Comparison of ENCODE assay signal across 11 mouse cellular contexts in genomic region chr17:26385252-26386130, GRCm38 (mm10). TPM values are rescaled to one million over a fixed set of nuclear protein-coding genes. Genes with fewer than 3 reads are reported as not detected.
DNase-seq lines count a peak whose midpoint lies in the region; ATAC-seq and TF ChIP-seq lines count a peak whose summit lies in the region.
"Had no signal": no experiment of that assay in that cellular context is flagged by ENCODE, and none has a peak within 500 bp of the region (broad histone marks: within the 10 kb centered on the region; RNA-seq: fewer than 3 reads in every experiment).

No protein-coding gene starts in this region.

- H3K4me3 ChIP-seq in lung, adult 2 months (replicated peaks; ENCODE audit: extremely low read depth, low read depth, low read length): no peak overlapping the region
- no peak overlapping the region for H3K4me3 ChIP-seq in forebrain, embryonic 12.5 days (replicated peaks)
- H3K4me3 ChIP-seq: erythroblast, embryonic 14.5 days; limb, embryonic 13.5 days had no signal

- no peak overlapping the region for H3K9ac ChIP-seq in forebrain, embryonic 12.5 days
- H3K9ac ChIP-seq: limb, embryonic 13.5 days had no signal

- no peak for TF ChIP-seq CTCF in lung, adult 2 months (IDR thresholded peaks at IDR 0.05; ENCODE audit: insufficient read depth, low read length)

- intact Hi-C loops in heart, postnatal 25 days (cut with DNase I): loop anchor here (2.0 kb wide), 1 partner anchor 29 kb away; the partner anchor contains the start of gene Neurl1b
- intact Hi-C loops in left cerebral cortex, postnatal 4 days (cut with DNase I): no loop called here

- H3K9me3 ChIP-seq in forebrain, embryonic 12.5 days: no peaks in the 10 kb centered on the region
- H3K9me3 ChIP-seq: limb, embryonic 13.5 days had no signal

- H3K4me1 ChIP-seq in lung, adult 2 months (ENCODE audit: control insufficient read depth, insufficient read depth, low read length): peaks cover 21% of the 10 kb centered on the region
- H3K4me1 ChIP-seq in forebrain, embryonic 12.5 days: peaks cover 14% of the 10 kb centered on the region

- H3K27me3 ChIP-seq in forebrain, embryonic 12.5 days: peaks cover 6% of the 10 kb centered on the region; the same call in 1 of the 2 replicates
- H3K27me3 ChIP-seq: limb, embryonic 13.5 days had no signal

- TF ChIP-seq POLR2A in lung, adult 2 months (IDR thresholded peaks at IDR 0.05; ENCODE audit: borderline replicate concordance, extremely low read depth, low read depth, low read length): no peak

- ATAC-seq in forebrain, embryonic 12.5 days (ENCODE audit: low FRiP score): no peak

- no peaks in the 10 kb centered on the region for H3K36me3 ChIP-seq in forebrain, embryonic 12.5 days (replicated peaks)
- H3K36me3 ChIP-seq: limb, embryonic 13.5 days had no signal

- DNase-seq in cerebellum, postnatal 10 days: peak; percentile 65 to 66
- no peak for DNase-seq in cerebellum, adult 9-10 months
- DNase-seq in adrenal gland, postnatal 14 days: peak; percentile 41
- peak; percentile 60 for DNase-seq in heart, postnatal 25 days (ENCODE audit: low spot score)
- DNase-seq in lung, adult 2 months: peak; percentile 30
- no peak for DNase-seq in urinary bladder, postnatal 4 days (ENCODE audit: low spot score in 2 of 2)
- no peak for DNase-seq in left cerebral cortex, postnatal 4 days
- DNase-seq: cerebellum, postnatal 25 days had no signal

- H3K27ac ChIP-seq in forebrain, embryonic 12.5 days: no peak overlapping the region
- H3K27ac ChIP-seq: limb, embryonic 13.5 days had no signal

- 50% methylated on average over 11 of the region's 11 CpGs for WGBS in lung, adult 2 months
- 89% methylated on average over 11 of the region's 11 CpGs for WGBS in forebrain, embryonic 12.5 days

- no peak overlapping the region for H3K4me2 ChIP-seq in forebrain, embryonic 12.5 days
- H3K4me2 ChIP-seq: limb, embryonic 13.5 days had no signal

RNA-seq across cellular contexts. Expression of gene Neurl1b, which starts 29.1 kb away (rescaled TPM):
- 50.0 and 51.1 TPM in 2 replicates for total RNA-seq in adrenal gland, postnatal 14 days (2021)
- total RNA-seq in heart, postnatal 25 days (2021): 1 to 10 TPM; 4.7 to 6.3 TPM
- polyA plus RNA-seq in lung, adult 2 months (2012; rRNA removed): 14.5 and 38.8 TPM in 2 replicates
- 0.57 and 0.72 TPM in 2 replicates for polyA plus RNA-seq in forebrain, embryonic 12.5 days (2016; fragmentation: Nextera tagmentation; extraction: Ambion mirVana)
- total RNA-seq in left cerebral cortex, postnatal 4 days (2021): 10 to 100 TPM; 85.3 to 88.4 TPM
- polyA plus RNA-seq: erythroblast, embryonic 14.5 days had no signal

Comparison
In these comparisons a context has a peak if more than half of its experiments do, and no peak if none do; other contexts are left out.
1. DNase-seq: peak in cerebellum, postnatal 10 days (2 of 2), adrenal gland, postnatal 14 days (single experiment), heart, postnatal 25 days (single experiment) and lung, adult 2 months (single experiment); none in cerebellum, adult 9-10 months (single experiment), urinary bladder, postnatal 4 days (0 of 2) and left cerebral cortex, postnatal 4 days (single experiment).